Mouse (Mus musculus) frontal cortex, adult 2 months (tissue): ENCODE results near the gene Pwwp2b. TPM values are rescaled to one million over a fixed set of nuclear protein-coding genes. Genes with fewer than 3 reads are reported as not detected.

Experiments used
- DNase-seq, 2 experiments: peaks; one replicate each; pipeline ENCODE4 v3.0.0; 2022; ENCODE audit warnings: low spot score in 1 of 2; ENCODE audit errors: extremely low spot score in 1 of 2
- polyA plus RNA-seq: library from polyadenylated mRNA; depleted of rRNA; stranded (reverse); fragments of >200 nt; gene quantifications from 2 replicates; pipeline ENCODE4 v1.2.3, GENCODE M21; 2012

Pwwp2b gene
- polyA plus RNA-seq, 1 experiment, result 11.4 TPM

GRCm38 (mm10) chr7:139253462-139253861, 5.2 kb downstream of the Pwwp2b start:
- DNase-seq, result no peak

- no peak for DNase-seq
These were observed 6.3 kb downstream of the Pwwp2b start for GRCm38 (mm10) chr7:139254626-139255025.

GRCm38 (mm10) chr7:139257752-139258542, 9.7 kb downstream of the Pwwp2b start:
- no peak for DNase-seq

GRCm38 (mm10) chr7:139264337-139264736, 16.1 kb downstream of the Pwwp2b start:
- DNase-seq, result no peak

GRCm38 (mm10) chr7:139265634-139266033, 17.4 kb downstream of the Pwwp2b start:
- DNase-seq, result no peak

GRCm38 (mm10) chr7:139266431-139266830, 18.1 kb downstream of the Pwwp2b start:
- DNase-seq, result no peak

- no peak for DNase-seq
These were observed 18.9 kb downstream of the Pwwp2b start for GRCm38 (mm10) chr7:139266886-139267870.

GRCm38 (mm10) chr7:139270738-139271137, 22.5 kb downstream of the Pwwp2b start:
- DNase-seq, result no peak

GRCm38 (mm10) chr7:139271871-139272270, 23.6 kb downstream of the Pwwp2b start:
- peak in 1 of 2 experiments; percentile 83 for DNase-seq

GRCm38 (mm10) chr7:139272639-139273396, 24.5 kb downstream of the Pwwp2b start:
- peak; percentile 45 to 77 for DNase-seq

GRCm38 (mm10) chr7:139273397-139273719, 25.1 kb downstream of the Pwwp2b start:
- no peak for DNase-seq

- peak in 1 of 2 experiments; percentile 56 for DNase-seq
These were observed 27.3 kb downstream of the Pwwp2b start for GRCm38 (mm10) chr7:139275586-139275985.

GRCm38 (mm10) chr7:139276150-139276549, 27.9 kb downstream of the Pwwp2b start:
- peak in 1 of 2 experiments; percentile 37 for DNase-seq

- no peak for DNase-seq
These were observed 29.3 kb downstream of the Pwwp2b start for GRCm38 (mm10) chr7:139277536-139277935.

- DNase-seq, result no peak
These were observed 31.3 kb downstream of the Pwwp2b start for GRCm38 (mm10) chr7:139279571-139279970.

- DNase-seq, result no peak
These were observed 31.8 kb downstream of the Pwwp2b start for GRCm38 (mm10) chr7:139280044-139280443.

GRCm38 (mm10) chr7:139281195-139281594, 32.9 kb downstream of the Pwwp2b start:
- no peak for DNase-seq

GRCm38 (mm10) chr7:139282037-139282436, 33.8 kb downstream of the Pwwp2b start:
- no peak for DNase-seq

- DNase-seq, result no peak
These were observed 37.1 kb downstream of the Pwwp2b start for GRCm38 (mm10) chr7:139285295-139285943.

GRCm38 (mm10) chr7:139288540-139288939, 40.3 kb downstream of the Pwwp2b start:
- no peak for DNase-seq
